Mouse (Mus musculus) stomach, postnatal 0 days (tissue): ENCODE results near the gene Spcs2. TPM values are rescaled to one million over a fixed set of nuclear protein-coding genes. Genes with fewer than 3 reads are reported as not detected.

ENCODE experiments used
- ATAC-seq: fragments of 200-750 bp; cut with Nextera tagmentation; 2 replicates; pipeline ENCODE4 v1.8.0; 2017; ENCODE audit not compliant: low FRiP score, low TSS enrichment
- DNase-seq: peaks from one replicate; pipeline ENCODE4 v3.0.0-alpha.2; 2016; ENCODE audit warnings: low spot score
- H3K27ac ChIP-seq: fragments of 300-500 bp; sonication (generic); replicated peaks from 2 replicates; pipeline ENCODE4 v1.5.1; 2014; ENCODE audit warnings: mild to moderate bottlenecking, control low read depth
- H3K27me3 ChIP-seq: fragments of 300-500 bp; sonication (generic); 2 replicates; pipeline ENCODE4 v1.6.1; 2014; ENCODE audit warnings: low read length; ENCODE audit not compliant: control insufficient read depth, insufficient read depth
- H3K36me3 ChIP-seq: fragments of 300-500 bp; sonication (generic); 2 replicates; pipeline ENCODE4 v1.6.1; 2014; ENCODE audit warnings: low read length, mixed read lengths; ENCODE audit not compliant: control insufficient read depth, insufficient read depth
- H3K4me1 ChIP-seq: fragments of 300-500 bp; sonication (generic); replicated peaks from 2 replicates; pipeline ENCODE4 v1.6.1; 2014; ENCODE audit warnings: antibody characterized with exemption; ENCODE audit not compliant: control insufficient read depth, insufficient read depth
- H3K4me2 ChIP-seq: fragments of 300-500 bp; sonication (generic); replicated peaks from 2 replicates; pipeline ENCODE4 v1.6.1; 2014; ENCODE audit warnings: low read depth, mild to moderate bottlenecking, control low read depth, moderate library complexity
- H3K4me3 ChIP-seq: fragments of 300-500 bp; sonication (generic); 2 replicates; pipeline ENCODE4 v1.5.1; 2014; ENCODE audit warnings: low read depth, low read length, control low read depth
- H3K9ac ChIP-seq: fragments of 300-500 bp; sonication (generic); 2 replicates; pipeline ENCODE4 v1.6.1; 2014; ENCODE audit warnings: mild to moderate bottlenecking, low read length, control low read depth, mixed read lengths
- H3K9me3 ChIP-seq: fragments of 300-500 bp; sonication (generic); 2 replicates; pipeline ENCODE4 v1.6.1; 2016; ENCODE audit warnings: low read length; ENCODE audit not compliant: control insufficient read depth
- CTCF ChIP-seq: IDR thresholded peaks from 2 replicates; pipeline ENCODE4 v1.5.1; 2016; ENCODE audit warnings: antibody characterized with exemption, low read depth, mild to moderate bottlenecking, moderate library complexity
- EP300 ChIP-seq: optimal IDR thresholded peaks from 2 replicates; pipeline ENCODE3; 2016; ENCODE audit warnings: antibody characterized with exemption
- WGBS: fragments of 180-500 bp; shearing (Covaris S2); extraction: QIAGEN DNeasy Blood & Tissue Kit; methylation state at CpG from one replicate; pipeline ENCODE4 v1.1.7; 2014; 5-methylcytosine and 5-hydroxymethylcytosine counted together
- polyA plus RNA-seq: library from polyadenylated mRNA; unstranded; fragments of >200 nt; fragmentation: Nextera tagmentation; extraction: Ambion mirVana; gene quantifications from 2 replicates; pipeline ENCODE4 v1.2.1, GENCODE M21; 2015

Spcs2 gene
- polyA plus RNA-seq, 1 experiment from 2014 or later: 308 TPM

DNA sequence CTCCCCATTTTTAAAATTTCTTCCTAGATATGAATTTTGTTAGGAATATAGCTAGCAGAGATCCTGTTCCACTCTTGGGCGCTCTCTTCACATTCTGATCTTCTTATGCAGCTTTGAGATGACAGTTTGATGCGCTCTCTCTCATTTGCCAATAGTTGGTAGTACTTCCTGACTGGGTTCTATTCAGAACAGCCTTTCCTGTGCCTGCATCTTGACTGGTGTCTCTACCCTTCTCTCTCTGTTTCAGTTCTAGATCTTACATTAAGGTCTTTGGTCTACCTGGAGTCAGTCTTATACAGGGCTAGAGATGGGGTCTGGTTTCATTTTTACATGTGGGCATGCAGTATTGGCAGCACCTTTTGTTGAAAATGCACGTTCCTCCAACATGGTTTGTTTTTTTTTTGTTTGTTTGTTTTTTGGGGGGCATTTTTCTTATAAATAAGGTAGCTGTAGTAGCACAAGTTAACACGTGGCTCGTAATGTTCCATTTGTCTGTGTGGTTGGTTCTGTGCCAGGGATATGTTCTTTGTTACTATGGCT, 28.9 kb downstream of the Spcs2 start:
- Histone ChIP-seq H3K4me2 (no peak overlapping the region), H3K27ac (no peak overlapping the region), H3K36me3 (peaks cover 6% of the 10 kb centered on the region; the same call in 1 of the 2 replicates), H3K4me1 (peaks cover 4% of the 10 kb centered on the region), H3K27me3 (no peaks in the 10 kb centered on the region), H3K9ac (no peak overlapping the region), H3K4me3 (no peak overlapping the region), H3K9me3 (no peaks in the 10 kb centered on the region)
- DNase-seq (no peak), ATAC-seq (no peak)
- WGBS: 78% methylated on average over 5 of the region's 5 CpGs
- TF ChIP-seq EP300 (no peak), CTCF (no peak)

DNA sequence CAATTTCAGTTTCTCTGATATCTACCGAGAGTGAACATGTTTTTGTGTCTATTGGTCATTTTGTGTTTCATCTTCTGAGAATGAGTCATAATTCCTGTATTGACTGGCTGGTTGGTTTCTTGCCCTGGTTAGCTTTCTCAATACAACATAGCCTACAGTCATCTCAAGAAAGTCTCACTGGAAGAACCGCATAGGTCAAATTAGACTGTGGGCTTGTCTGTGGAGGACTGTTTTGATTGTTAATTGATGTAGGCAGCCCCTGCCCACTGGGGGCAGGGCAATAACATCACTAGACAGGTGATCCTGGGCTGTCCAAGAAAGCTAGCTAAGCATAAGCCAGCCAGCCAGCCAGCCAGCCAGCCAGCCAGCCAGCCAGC, 29.4 kb downstream of the Spcs2 start:
- H3K4me3 ChIP-seq: no peak overlapping the region
- H3K27me3 ChIP-seq: no peaks in the 10 kb centered on the region
- WGBS: 95% methylated on average over 2 of the region's 2 CpGs
- no peaks in the 10 kb centered on the region for H3K9me3 ChIP-seq
- H3K4me2 ChIP-seq: no peak overlapping the region
- no peak overlapping the region for H3K27ac ChIP-seq
- TF ChIP-seq EP300 (no peak), CTCF (no peak)
- peaks cover 4% of the 10 kb centered on the region for H3K4me1 ChIP-seq
- DNase-seq (no peak), ATAC-seq (no peak)
- no peak overlapping the region for H3K9ac ChIP-seq
- 0 out of 2 replicates have a peak, but pooled peaks cover 3% of the 10 kb centered on the region for H3K36me3 ChIP-seq

DNA sequence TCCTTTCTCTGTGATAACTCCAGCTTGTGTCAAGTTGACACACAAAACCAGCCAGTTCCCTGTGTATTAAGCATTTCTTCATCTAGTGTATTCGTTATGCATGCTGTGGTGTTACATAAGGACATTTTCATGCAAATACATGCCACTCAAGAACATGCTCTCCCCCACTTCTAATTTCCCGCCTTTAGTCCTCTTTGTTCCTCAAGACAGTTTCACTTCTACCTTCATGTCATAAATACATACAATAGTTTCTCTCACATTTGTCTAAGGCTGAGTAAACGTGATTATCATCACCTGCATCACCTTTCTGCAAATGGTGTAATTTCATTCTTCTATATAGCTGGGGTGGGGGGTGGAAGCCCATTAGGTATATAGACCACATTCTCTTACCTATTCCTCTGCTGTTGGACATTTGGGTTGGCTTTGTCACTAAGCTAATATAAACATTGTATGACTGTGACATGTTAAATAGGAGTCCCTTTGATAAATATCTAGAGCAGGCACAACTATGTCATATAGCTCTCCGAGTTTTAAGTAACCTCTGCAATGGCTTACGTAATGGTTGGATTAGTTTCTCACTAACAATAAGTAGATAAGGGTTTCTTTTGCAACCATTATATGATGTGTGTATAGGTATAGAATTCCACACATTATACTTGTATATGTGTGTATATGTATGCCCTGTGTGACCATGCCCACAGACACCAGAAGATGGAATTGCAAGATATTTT, 30.0 kb downstream of the Spcs2 start:
- no peak overlapping the region for H3K4me2 ChIP-seq
- H3K4me3 ChIP-seq: no peak overlapping the region
- 64% methylated on average over 5 of the region's 5 CpGs for WGBS
- no peak overlapping the region for H3K9ac ChIP-seq
- DNase-seq: no peak
- H3K27me3 ChIP-seq: no peaks in the 10 kb centered on the region
- 0 out of 2 replicates have a peak, but pooled peaks cover 3% of the 10 kb centered on the region for H3K36me3 ChIP-seq
- peaks cover 4% of the 10 kb centered on the region for H3K4me1 ChIP-seq
- ATAC-seq: no peak
- H3K9me3 ChIP-seq: no peaks in the 10 kb centered on the region
- H3K27ac ChIP-seq: no peak overlapping the region
- TF ChIP-seq CTCF: no peak
- TF ChIP-seq EP300: no peak

DNA sequence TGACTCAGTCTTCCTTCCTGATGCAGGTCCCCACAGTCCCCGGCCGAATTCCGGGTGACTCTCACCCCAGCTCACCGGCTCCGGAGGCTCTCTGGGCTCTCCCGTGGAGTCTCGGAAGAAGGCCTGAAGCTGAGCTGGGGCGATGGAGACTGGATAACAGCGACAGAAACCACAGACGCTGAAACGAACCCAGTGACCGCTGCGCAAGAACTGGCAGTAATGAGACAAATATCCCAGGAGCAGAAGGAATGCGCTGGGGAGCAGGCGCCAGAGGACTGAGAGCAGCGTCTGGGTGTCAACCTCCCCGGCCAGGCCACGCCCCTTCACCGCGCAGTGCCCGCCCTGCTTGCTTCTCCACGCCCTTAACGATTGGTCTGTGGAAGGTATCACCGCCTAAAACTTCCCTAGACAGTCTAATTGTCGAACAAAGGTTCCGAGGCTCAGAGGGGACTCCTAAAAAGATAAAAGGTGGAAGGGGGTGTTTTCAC, 35.1 kb downstream of the Spcs2 start, which contains the start of gene Neu3:
Gene Neu3 (minus strand): TSS at position 335 of the 488 bp plus-strand sequence.
- Histone ChIP-seq H3K4me3 (peak within 1 kb of the TSS; percentile 50), H3K4me1 (no peaks in the 10 kb centered on the region), H3K9me3 (no peaks in the 10 kb centered on the region), H3K36me3 (no peaks in the 10 kb centered on the region), H3K27ac (peak within 1 kb of the TSS; percentile 88), H3K9ac (peak within 1 kb of the TSS; percentile 69), H3K27me3 (no peaks in the 10 kb centered on the region), H3K4me2 (peak within 1 kb of the TSS; percentile 65)
- TF ChIP-seq EP300 (no peak), CTCF (peak; percentile 61)
- peak; percentile 96 for DNase-seq
- WGBS: 2% methylated on average over 26 of the region's 26 CpGs
- peak; percentile 99 for ATAC-seq

DNA sequence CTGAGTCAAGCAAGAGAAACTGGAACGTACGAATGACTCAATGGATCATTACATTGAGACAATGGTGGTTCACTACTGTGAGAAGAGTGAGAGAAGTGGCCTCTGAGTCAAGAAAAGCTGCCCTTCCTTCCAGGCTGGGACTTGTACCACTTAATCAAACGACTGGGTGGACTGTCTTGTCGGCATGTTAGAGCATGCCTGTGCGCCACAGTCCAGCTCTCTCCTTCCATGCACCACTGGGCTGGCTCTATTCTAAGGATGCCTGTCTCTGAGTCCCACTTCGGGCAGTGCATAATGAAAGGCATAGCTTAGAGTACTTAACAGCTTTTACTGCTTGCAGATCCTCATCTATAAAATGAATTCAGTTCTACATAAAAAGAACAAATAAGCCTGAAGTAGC, 37.2 kb downstream of the Spcs2 start:
- ATAC-seq: no peak
- no peak overlapping the region for H3K4me2 ChIP-seq
- WGBS: 47% methylated on average over 6 of the region's 6 CpGs
- no peak overlapping the region for H3K4me3 ChIP-seq
- TF ChIP-seq CTCF (no peak), EP300 (no peak)
- H3K4me1 ChIP-seq: no peaks in the 10 kb centered on the region; the same call in 1 of the 2 replicates
- peak overlapping the region; percentile 59 for H3K27ac ChIP-seq
- no peak overlapping the region for H3K9ac ChIP-seq
- no peaks in the 10 kb centered on the region for H3K36me3 ChIP-seq
- DNase-seq: no peak
- no peaks in the 10 kb centered on the region for H3K9me3 ChIP-seq
- no peaks in the 10 kb centered on the region for H3K27me3 ChIP-seq

DNA sequence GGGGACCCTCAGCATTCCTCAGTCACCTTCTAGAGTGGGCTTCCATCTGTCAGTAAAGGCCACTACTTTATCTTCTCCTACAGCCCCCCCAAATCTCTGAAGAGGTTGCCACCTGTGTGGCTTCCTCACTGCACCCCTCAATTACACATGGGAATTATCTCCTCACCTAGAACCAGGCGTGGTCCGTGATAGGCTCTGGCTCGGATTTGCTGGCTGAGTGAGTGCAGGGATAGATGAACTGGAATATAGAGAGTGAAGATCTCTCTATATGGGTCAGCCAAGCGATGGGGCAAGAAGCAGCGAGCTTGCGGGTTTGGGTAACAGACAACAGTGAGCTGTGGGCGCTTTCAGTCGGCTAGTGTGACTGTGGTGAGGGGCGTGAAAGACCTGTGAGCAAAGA, 37.8 kb downstream of the Spcs2 start:
- TF ChIP-seq EP300 (no peak), CTCF (no peak)
- Histone ChIP-seq H3K9me3 (no peaks in the 10 kb centered on the region), H3K9ac (no peak overlapping the region), H3K4me1 (no peaks in the 10 kb centered on the region; the same call in 1 of the 2 replicates), H3K27ac (peak overlapping the region; percentile 59), H3K4me2 (no peak overlapping the region), H3K4me3 (no peak overlapping the region), H3K27me3 (no peaks in the 10 kb centered on the region), H3K36me3 (no peaks in the 10 kb centered on the region)
- DNase-seq (no peak), ATAC-seq (no peak)
- 81% methylated on average over 9 of the region's 9 CpGs for WGBS
